Mouse (Mus musculus): Measurements from ENCODE around the gene Gm3045. TPM values are rescaled to one million over a fixed set of nuclear protein-coding genes. Genes with fewer than 3 reads are reported as not detected.

Gm3045 gene
- total RNA-seq, 2 experiments from 2014 or later: not detected

Other genes starting within 250 kb of the Gm3045 start
- gene Tifab, start 247.7 kb upstream of the Gm3045 start, total RNA-seq (2021): 1 to 10 TPM; 1.7 to 1.9 TPM
- gene Neurog1, start 174.4 kb upstream of the Gm3045 start, total RNA-seq (2021): under 1 TPM in 1 of 2 experiments, not detected in 1; 0.35 TPM
- gene Cxcl14, start 130.0 kb upstream of the Gm3045 start, total RNA-seq (2021): 100 to 1,000 TPM; 140 to 160 TPM
- gene Slc25a48, start 11.8 kb downstream of the Gm3045 start, total RNA-seq (2021): under 1 TPM in 1 of 2 experiments, not detected in 1; 0.23 TPM
- gene Il9, start 55.7 kb downstream of the Gm3045 start, total RNA-seq (2021): not detected
- 10 to 100 TPM; 10.5 to 10.6 TPM for gene Fbxl21, start 95.9 kb downstream of the Gm3045 start, total RNA-seq (2021)
- not detected for gene Lect2, start 121.9 kb downstream of the Gm3045 start, total RNA-seq (2021)
- gene Tgfbi, start 182.9 kb downstream of the Gm3045 start, total RNA-seq (2021): 1 to 10 TPM; 3.4 to 4.0 TPM